Mouse (Mus musculus): ENCODE data around the gene Arhgap25. TPM values are rescaled to one million over a fixed set of nuclear protein-coding genes. Genes with fewer than 3 reads are reported as not detected.

The Arhgap25 gene
- total and polyA plus RNA-seq, 3 experiments = 3.4 to 5.2 TPM; not detected in 1

DNA sequence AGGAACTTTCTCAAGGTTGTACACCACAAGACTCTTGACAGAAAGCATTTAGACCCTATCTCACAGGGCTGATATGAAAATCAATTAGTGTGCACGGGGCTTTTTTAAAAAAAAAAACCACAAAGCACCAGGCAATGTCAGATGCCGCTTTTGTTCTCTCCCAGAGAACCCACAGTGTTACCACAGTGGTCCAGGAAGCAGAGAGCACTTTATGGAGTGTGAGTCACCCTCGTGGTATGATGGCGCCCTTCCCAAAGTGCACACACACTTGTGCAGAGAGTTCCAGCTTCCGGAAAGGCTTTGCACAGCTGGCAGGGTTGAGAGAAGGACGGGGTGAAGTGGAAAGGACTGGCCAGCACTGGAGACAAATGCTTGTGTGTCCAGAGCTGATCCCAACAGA lies 49.4 kb upstream of the Arhgap25 start (continued):
- TF ChIP-seq NRF1 (IDR thresholded peaks at IDR 0.05; ENCODE audit: insufficient read depth, low read depth, low read length, poor library complexity, severe bottlenecking) (no peak), USF2 (IDR thresholded peaks at IDR 0.05; ENCODE audit: borderline replicate concordance in 1 of 2, insufficient read depth in 1 of 2, low read depth in 1 of 2, low read length in 2 of 2) (no peak), ZKSCAN1 (IDR thresholded peaks at IDR 0.05; ENCODE audit: low read depth, low read length) (no peak), SMC3 (IDR thresholded peaks at IDR 0.05; ENCODE audit: low read depth, low read length) (no peak), MAX (IDR thresholded peaks at IDR 0.05; ENCODE audit: low read length) (peak; percentile 22; the same call in 1 of the 2 replicates), KAT2A (conservative IDR thresholded peaks at IDR 0.05; ENCODE audit: low read depth, low read length) (no peak)

- Histone ChIP-seq H3K27ac (ENCODE audit: control insufficient read depth, low read depth, low read length) (no peak overlapping the region), H3K4me1 (ENCODE audit: control insufficient read depth in 1 of 2, insufficient read depth in 2 of 2, low read length in 2 of 2) (peaks cover 3 to 25% of the 10 kb centered on the region in 2 experiments; a peak in 2 of 4 replicates), H3K9me3 (replicated peaks; ENCODE audit: insufficient read depth, low read length) (no peaks in the 10 kb centered on the region), H3K36me3 (ENCODE audit: control insufficient read depth in 1 of 2, insufficient read depth in 2 of 2, low read length in 2 of 2) (peaks cover 0 to 13% of the 10 kb centered on the region in 2 experiments; a peak in 2 of 4 replicates), H3K9ac (ENCODE audit: control insufficient read depth, low read depth, low read length, poor library complexity, severe bottlenecking) (no peak overlapping the region), H3K4me3 (ENCODE audit: control insufficient read depth in 1 of 2, insufficient read depth in 1 of 2, low read depth in 2 of 2, low read length in 2 of 2) (no peak overlapping the region), H3K79me2 (ENCODE audit: control insufficient read depth, insufficient read depth, low read length, poor library complexity) (no peaks in the 10 kb centered on the region), H3K27me3 (ENCODE audit: control insufficient read depth in 1 of 2, insufficient read depth in 2 of 2, low read length in 2 of 2) (no peaks in the 10 kb centered on the region)
- DNase-seq (ENCODE audit: low read depth, low spot score) = no peak
- TF ChIP-seq JUND (IDR thresholded peaks at IDR 0.05; ENCODE audit: low read depth, low read length) (no peak), SMC3 (IDR thresholded peaks at IDR 0.05; ENCODE audit: low read depth, low read length) (no peak), USF1 (IDR thresholded peaks at IDR 0.05; ENCODE audit: low read depth, low read length) (no peak), UBTF (IDR thresholded peaks at IDR 0.05; ENCODE audit: borderline replicate concordance, insufficient read depth, low read depth, low read length) (no peak), CHD2 (IDR thresholded peaks at IDR 0.05; ENCODE audit: low read length) (no peak), TBP (IDR thresholded peaks at IDR 0.05; ENCODE audit: low read depth, low read length) (no peak), RAD21 (IDR thresholded peaks at IDR 0.05; ENCODE audit: low read depth, low read length) (no peak), HCFC1 (IDR thresholded peaks at IDR 0.05; ENCODE audit: low read depth, low read length) (no peak)
These were observed 48.5 kb upstream of the Arhgap25 start for GRCm38 (mm10) chr6:87581581-87581980.

- Histone ChIP-seq H3K9ac (ENCODE audit: control insufficient read depth, low read depth, low read length, poor library complexity, severe bottlenecking) (no peak overlapping the region), H3K79me2 (ENCODE audit: control insufficient read depth, insufficient read depth, low read length, poor library complexity) (no peaks in the 10 kb centered on the region), H3K36me3 (ENCODE audit: control insufficient read depth in 1 of 2, insufficient read depth in 2 of 2, low read length in 2 of 2) (peaks cover 0 to 13% of the 10 kb centered on the region in 2 experiments; a peak in 2 of 4 replicates), H3K9me3 (replicated peaks; ENCODE audit: insufficient read depth, low read length) (no peaks in the 10 kb centered on the region), H3K27ac (ENCODE audit: control insufficient read depth, low read depth, low read length) (no peak overlapping the region), H3K4me1 (ENCODE audit: control insufficient read depth in 1 of 2, insufficient read depth in 2 of 2, low read length in 2 of 2) (peaks cover 3 to 25% of the 10 kb centered on the region in 2 experiments; a peak in 2 of 4 replicates), H3K4me3 (ENCODE audit: control insufficient read depth in 1 of 2, insufficient read depth in 1 of 2, low read depth in 2 of 2, low read length in 2 of 2) (no peak overlapping the region), H3K27me3 (ENCODE audit: control insufficient read depth in 1 of 2, insufficient read depth in 2 of 2, low read length in 2 of 2) (no peaks in the 10 kb centered on the region)
- TF ChIP-seq UBTF (IDR thresholded peaks at IDR 0.05; ENCODE audit: borderline replicate concordance, insufficient read depth, low read depth, low read length) (no peak), MAX (IDR thresholded peaks at IDR 0.05; ENCODE audit: low read length) (no peak), HCFC1 (IDR thresholded peaks at IDR 0.05; ENCODE audit: low read depth, low read length) (no peak), MYB (IDR thresholded peaks at IDR 0.05; ENCODE audit: low read depth, low read length) (no peak), EP300 (IDR thresholded peaks at IDR 0.05; ENCODE audit: low read depth in 1 of 2, low read length in 2 of 2) (no peak), ZNF384 (IDR thresholded peaks at IDR 0.05; ENCODE audit: low read depth, low read length) (no peak), SMC3 (IDR thresholded peaks at IDR 0.05; ENCODE audit: low read depth, low read length) (no peak), ZC3H11A (IDR thresholded peaks at IDR 0.05; ENCODE audit: low read depth, low read length) (no peak), ZMIZ1 (IDR thresholded peaks at IDR 0.05; ENCODE audit: low read depth, low read length) (no peak), CTCF (IDR thresholded peaks at IDR 0.05 in 2 of 3, conservative IDR thresholded peaks at IDR 0.05 in 1 of 3; ENCODE audit: control insufficient read depth in 1 of 3, insufficient read depth in 1 of 3, low read depth in 2 of 3, low read length in 3 of 3, poor library complexity in 1 of 3, severe bottlenecking in 1 of 3) (no peak), RAD21 (IDR thresholded peaks at IDR 0.05; ENCODE audit: low read depth, low read length) (no peak), NRF1 (IDR thresholded peaks at IDR 0.05; ENCODE audit: insufficient read depth, low read depth, low read length, poor library complexity, severe bottlenecking) (no peak)
- no peak for DNase-seq (ENCODE audit: low read depth, low spot score)
These were observed 48.0 kb upstream of the Arhgap25 start for GRCm38 (mm10) chr6:87581071-87581470.

Data from MEL (cell line).